Mouse (Mus musculus) T-helper 2 cell (primary cell): Measurements from ENCODE around the gene Dnah7c.

Experiments
- in situ Hi-C: fragments of 300-600 bp; cut with MboI, MseI; formaldehyde crosslinking; loops from one replicate; pipeline ENCODE4 v1.15.1; 2025; ENCODE audit warnings: high pct_unique_total_duplicates

The Dnah7c gene

GRCm38 (mm10) chr1:46853317-46854035 is 428.1 kb downstream of the Dnah7c start:
- in situ Hi-C loops, result loop anchor here (25.0 kb wide), 1 partner anchor 1066 kb away; the partner anchor contains the start of gene Wdr75

GRCm38 (mm10) chr1:46854036-46854900 is 428.9 kb downstream of the Dnah7c start:
- in situ Hi-C loops, result loop anchor here (25.0 kb wide), 1 partner anchor 1067 kb away; the partner anchor contains the start of gene Wdr75

- in situ Hi-C loops, result loop anchor here (5.0 to 25.0 kb wide), 2 partner anchors 51 to 1069 kb away; partner anchors contain the start of gene Wdr75
Measured at GRCm38 (mm10) chr1:46856498-46856897, 431.1 kb downstream of the Dnah7c start.
